Mouse (Mus musculus): ENCODE data around the gene Trub1. TPM values are rescaled to one million over a fixed set of nuclear protein-coding genes. Genes with fewer than 3 reads are reported as not detected.

Gene Trub1
- polyA plus RNA-seq, 1 experiment from 2014 or later, result 19.8 TPM

DNA sequence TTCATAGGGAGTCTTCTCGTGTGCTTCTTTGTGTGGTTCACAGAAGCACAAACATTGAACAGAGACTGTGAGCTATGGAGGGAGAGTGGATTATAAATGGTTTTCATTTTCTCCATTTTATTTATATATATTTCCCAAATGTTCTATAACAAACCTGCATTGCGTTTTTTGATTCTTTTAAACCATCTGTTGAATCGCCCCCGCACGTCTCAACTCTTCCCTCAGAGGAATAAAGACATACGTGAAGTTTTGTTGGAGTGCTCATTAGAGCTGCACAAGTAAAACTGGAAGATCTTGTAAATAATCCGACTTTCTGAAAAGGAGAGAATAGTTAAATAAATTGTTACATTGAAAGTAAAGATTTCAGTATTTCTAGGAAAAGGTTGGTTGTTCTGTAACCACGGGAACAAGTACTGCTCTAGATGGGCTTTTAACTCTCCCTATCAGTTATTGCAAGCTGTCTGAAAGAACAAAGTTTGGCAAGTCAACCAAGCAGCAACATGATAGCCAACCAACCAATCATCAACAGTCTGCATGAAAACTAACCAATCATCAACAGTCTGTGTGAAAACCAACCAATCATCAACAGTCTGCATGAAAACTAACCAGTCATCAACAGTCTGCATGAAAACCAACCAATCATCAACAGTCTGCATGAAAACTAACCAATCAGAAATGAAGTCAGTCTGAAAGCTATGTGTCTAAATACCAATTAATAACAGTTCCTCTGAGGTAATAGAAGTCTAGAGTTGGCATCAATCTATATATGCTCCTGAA is 37.5 kb upstream of the Trub1 start:
- H3K27me3 ChIP-seq (replicated peaks; ENCODE audit: control insufficient read depth, insufficient read depth, low read length), result no peaks in the 10 kb centered on the region
- H3K4me3 ChIP-seq (ENCODE audit: low read depth, low read length), result no peak overlapping the region
- no peaks in the 10 kb centered on the region for H3K9me3 ChIP-seq (ENCODE audit: control insufficient read depth, low read length)
- H3K36me3 ChIP-seq (ENCODE audit: control insufficient read depth, insufficient read depth, low read length), result no peaks in the 10 kb centered on the region
- 77% methylated on average over 8 of the region's 8 CpGs for WGBS
- no peak overlapping the region for H3K9ac ChIP-seq (ENCODE audit: low read depth, low read length)
- no peak overlapping the region for H3K4me2 ChIP-seq (ENCODE audit: low read depth, low read length)
- H3K27ac ChIP-seq (replicated peaks; ENCODE audit: low read depth, low read length), result no peak overlapping the region
- peaks cover 21% of the 10 kb centered on the region for H3K4me1 ChIP-seq (ENCODE audit: control insufficient read depth, insufficient read depth, low read length)
- DNase-seq (ENCODE audit: low spot score), result no peak
- ATAC-seq (ENCODE audit: low read depth), result no peak

DNA sequence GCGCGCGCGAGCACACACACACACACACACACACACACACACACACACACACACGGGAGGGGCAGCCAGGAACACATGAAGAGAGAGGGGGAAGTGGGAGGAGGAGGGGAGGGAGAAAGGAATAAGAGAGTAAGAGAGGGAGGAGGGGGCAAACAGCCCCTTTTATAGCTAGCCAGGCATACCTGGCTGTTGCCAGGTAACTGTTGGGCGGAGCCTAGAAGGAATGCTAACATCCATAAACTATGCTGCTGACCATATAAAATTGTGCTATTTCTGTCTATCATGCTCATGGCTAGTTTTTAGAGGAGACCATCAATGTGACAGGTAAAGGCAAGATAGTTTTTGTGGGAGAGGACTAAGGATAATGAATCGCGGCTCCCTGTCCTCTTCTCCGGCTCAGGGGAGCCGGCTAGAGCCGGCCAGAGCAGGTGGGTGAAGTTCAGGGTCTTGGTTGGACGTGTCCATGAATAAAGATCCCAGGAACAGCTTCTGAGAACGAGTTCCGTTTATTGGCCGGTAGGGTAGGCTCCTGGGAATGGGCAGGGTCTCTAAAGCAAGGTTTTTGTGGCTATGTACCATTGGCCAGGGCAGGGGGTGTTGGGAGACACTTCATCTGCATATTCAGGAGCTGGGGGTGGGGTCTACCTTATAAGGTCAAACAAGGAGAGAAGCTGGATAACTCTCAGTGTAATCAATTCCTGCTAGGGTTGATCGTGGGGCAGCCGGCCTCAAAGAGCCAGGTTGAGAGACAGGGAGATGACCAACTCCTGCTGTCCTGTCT is 34.7 kb upstream of the Trub1 start:
- Histone ChIP-seq H3K27me3 (replicated peaks; ENCODE audit: control insufficient read depth, insufficient read depth, low read length) (no peaks in the 10 kb centered on the region), H3K4me1 (ENCODE audit: control insufficient read depth, insufficient read depth, low read length) (peaks cover 7% of the 10 kb centered on the region; the same call in 1 of the 2 replicates), H3K9ac (ENCODE audit: low read depth, low read length) (no peak overlapping the region), H3K4me3 (ENCODE audit: low read depth, low read length) (peak overlapping the region; percentile 0; the same call in 1 of the 2 replicates), H3K4me2 (ENCODE audit: low read depth, low read length) (peak overlapping the region; percentile 35; the same call in 1 of the 2 replicates), H3K9me3 (ENCODE audit: control insufficient read depth, low read length) (no peaks in the 10 kb centered on the region), H3K27ac (replicated peaks; ENCODE audit: low read depth, low read length) (no peak overlapping the region), H3K36me3 (ENCODE audit: control insufficient read depth, insufficient read depth, low read length) (no peaks in the 10 kb centered on the region)
- no peak for DNase-seq (ENCODE audit: low spot score)
- ATAC-seq (ENCODE audit: low read depth), result no peak
- 24% methylated on average over 17 of the region's 17 CpGs for WGBS

DNA sequence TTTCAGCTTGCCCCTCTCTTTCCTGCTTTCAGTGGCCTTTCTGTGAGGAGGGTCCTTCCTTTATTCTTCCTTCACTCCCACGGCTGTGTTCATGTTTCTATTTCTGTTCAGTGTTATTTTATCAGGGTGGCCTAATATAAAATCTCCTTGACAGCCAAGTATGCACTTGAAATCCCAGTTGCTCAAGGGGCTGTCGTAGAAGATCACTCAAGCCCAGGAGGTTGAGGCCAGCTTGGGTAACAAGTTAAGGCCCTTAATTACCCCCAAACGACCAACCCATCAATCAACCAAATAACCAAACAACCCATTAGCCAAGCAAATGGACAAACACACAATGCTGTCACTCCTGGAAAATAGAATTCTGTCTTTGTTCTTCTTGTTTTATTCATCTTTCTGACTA is 29.3 kb upstream of the Trub1 start:
- no peak overlapping the region for H3K4me3 ChIP-seq (ENCODE audit: low read depth, low read length)
- no peak overlapping the region for H3K9ac ChIP-seq (ENCODE audit: low read depth, low read length)
- H3K4me1 ChIP-seq (ENCODE audit: control insufficient read depth, insufficient read depth, low read length), result 0 out of 2 replicates have a peak, but pooled peaks cover 2% of the 10 kb centered on the region
- ATAC-seq (ENCODE audit: low read depth) (no peak), DNase-seq (ENCODE audit: low spot score) (no peak)
- H3K27me3 ChIP-seq (replicated peaks; ENCODE audit: control insufficient read depth, insufficient read depth, low read length), result no peaks in the 10 kb centered on the region
- no peak overlapping the region for H3K27ac ChIP-seq (replicated peaks; ENCODE audit: low read depth, low read length)
- no peak overlapping the region for H3K4me2 ChIP-seq (ENCODE audit: low read depth, low read length)
- H3K36me3 ChIP-seq (ENCODE audit: control insufficient read depth, insufficient read depth, low read length), result no peaks in the 10 kb centered on the region
- WGBS, result 19% methylated on average over 3 of the region's 3 CpGs
- no peaks in the 10 kb centered on the region for H3K9me3 ChIP-seq (ENCODE audit: control insufficient read depth, low read length)

DNA sequence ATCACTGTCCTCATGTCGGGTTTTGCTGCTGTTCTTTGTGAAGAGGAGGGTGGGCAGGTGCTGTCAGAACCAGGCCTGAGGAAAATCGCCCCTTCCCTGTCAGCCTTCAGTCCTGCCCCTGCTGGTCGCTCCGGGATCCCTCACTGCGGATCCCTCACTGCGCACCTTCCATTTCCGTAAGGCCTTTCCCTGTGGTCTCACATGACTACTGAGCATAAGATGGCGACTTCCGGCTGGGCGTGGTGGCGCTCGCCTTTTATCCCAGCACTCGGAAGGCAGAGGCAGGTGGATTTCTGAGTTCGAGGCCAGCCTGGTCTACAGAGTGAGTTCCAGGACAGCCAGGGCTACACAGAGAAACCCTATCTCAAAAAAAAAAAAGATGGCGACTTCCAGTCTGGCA is 27.4 kb upstream of the Trub1 start:
- no peak overlapping the region for H3K4me3 ChIP-seq (ENCODE audit: low read depth, low read length)
- no peak overlapping the region for H3K4me2 ChIP-seq (ENCODE audit: low read depth, low read length)
- H3K27me3 ChIP-seq (replicated peaks; ENCODE audit: control insufficient read depth, insufficient read depth, low read length), result no peaks in the 10 kb centered on the region
- DNase-seq (ENCODE audit: low spot score), result no peak
- H3K4me1 ChIP-seq (ENCODE audit: control insufficient read depth, insufficient read depth, low read length), result no peaks in the 10 kb centered on the region
- H3K36me3 ChIP-seq (ENCODE audit: control insufficient read depth, insufficient read depth, low read length), result no peaks in the 10 kb centered on the region
- 93% methylated on average over 15 of the region's 15 CpGs for WGBS
- ATAC-seq (ENCODE audit: low read depth), result no peak
- no peak overlapping the region for H3K27ac ChIP-seq (replicated peaks; ENCODE audit: low read depth, low read length)
- H3K9me3 ChIP-seq (ENCODE audit: control insufficient read depth, low read length), result no peaks in the 10 kb centered on the region
- H3K9ac ChIP-seq (ENCODE audit: low read depth, low read length), result no peak overlapping the region

DNA sequence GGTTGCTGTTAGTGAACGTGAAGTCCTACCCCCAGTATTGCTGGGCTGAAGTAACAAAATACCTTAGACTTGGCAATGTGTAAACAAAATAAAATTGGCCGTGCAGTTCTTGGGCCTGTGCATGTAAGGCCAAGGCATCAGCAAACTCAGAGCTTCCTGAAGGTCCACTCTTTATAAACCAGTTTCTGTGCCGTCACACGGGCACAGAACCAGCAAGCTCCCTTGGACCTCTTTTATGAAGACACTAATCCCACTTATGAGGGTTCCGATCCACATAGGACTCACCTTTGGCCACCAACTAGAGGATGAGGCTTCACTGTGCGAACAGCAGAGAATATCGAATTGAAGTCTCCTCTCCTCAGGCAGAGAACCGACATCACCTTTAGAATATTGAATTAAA is 25.9 kb upstream of the Trub1 start:
- DNase-seq (ENCODE audit: low spot score) (no peak), ATAC-seq (ENCODE audit: low read depth) (no peak)
- Histone ChIP-seq H3K9ac (ENCODE audit: low read depth, low read length) (no peak overlapping the region), H3K4me3 (ENCODE audit: low read depth, low read length) (no peak overlapping the region), H3K4me2 (ENCODE audit: low read depth, low read length) (no peak overlapping the region), H3K4me1 (ENCODE audit: control insufficient read depth, insufficient read depth, low read length) (no peaks in the 10 kb centered on the region), H3K27me3 (replicated peaks; ENCODE audit: control insufficient read depth, insufficient read depth, low read length) (no peaks in the 10 kb centered on the region), H3K9me3 (ENCODE audit: control insufficient read depth, low read length) (no peaks in the 10 kb centered on the region), H3K36me3 (ENCODE audit: control insufficient read depth, insufficient read depth, low read length) (no peaks in the 10 kb centered on the region), H3K27ac (replicated peaks; ENCODE audit: low read depth, low read length) (no peak overlapping the region)
- WGBS, result 91% methylated on average over 8 of the region's 8 CpGs

DNA sequence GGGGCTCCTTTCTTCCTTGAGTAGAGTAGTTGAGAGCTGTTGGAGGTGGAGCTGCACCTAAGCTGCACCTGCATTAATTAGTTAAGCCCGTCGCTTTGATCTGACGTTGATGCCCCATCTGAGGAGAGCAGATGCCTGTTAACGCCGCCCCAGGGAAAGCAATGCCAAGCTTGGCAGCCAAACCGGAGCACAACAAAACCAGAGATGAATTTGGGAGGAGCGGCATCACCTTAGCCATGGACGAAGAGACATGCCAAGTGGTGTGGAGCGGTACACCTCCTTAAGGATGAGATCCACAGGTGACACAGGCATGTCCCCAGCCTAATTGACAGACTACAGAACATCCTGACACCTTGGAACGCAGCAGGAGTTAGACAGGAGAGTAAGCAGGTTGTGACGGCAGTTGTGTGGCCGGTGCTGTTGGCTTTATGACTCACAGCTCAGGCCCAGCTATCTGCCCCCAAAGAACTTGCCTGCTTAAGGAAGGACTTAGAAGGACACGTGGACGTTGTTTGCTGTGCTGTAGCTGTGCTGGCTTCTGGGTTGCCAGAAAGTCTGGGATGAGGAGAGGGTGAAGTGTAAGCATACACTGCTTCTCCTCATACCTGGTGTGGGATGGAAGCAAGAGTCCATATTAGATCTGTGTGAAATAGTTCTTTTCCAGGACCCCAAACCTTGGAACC is 24.8 kb upstream of the Trub1 start:
- H3K4me2 ChIP-seq (ENCODE audit: low read depth, low read length), result no peak overlapping the region
- H3K9me3 ChIP-seq (ENCODE audit: control insufficient read depth, low read length), result no peaks in the 10 kb centered on the region
- H3K4me1 ChIP-seq (ENCODE audit: control insufficient read depth, insufficient read depth, low read length), result no peaks in the 10 kb centered on the region
- no peak overlapping the region for H3K4me3 ChIP-seq (ENCODE audit: low read depth, low read length)
- DNase-seq (ENCODE audit: low spot score) (no peak), ATAC-seq (ENCODE audit: low read depth) (no peak)
- H3K27ac ChIP-seq (replicated peaks; ENCODE audit: low read depth, low read length), result no peak overlapping the region
- no peaks in the 10 kb centered on the region for H3K27me3 ChIP-seq (replicated peaks; ENCODE audit: control insufficient read depth, insufficient read depth, low read length)
- H3K9ac ChIP-seq (ENCODE audit: low read depth, low read length), result no peak overlapping the region
- no peaks in the 10 kb centered on the region for H3K36me3 ChIP-seq (ENCODE audit: control insufficient read depth, insufficient read depth, low read length)
- WGBS, result 75% methylated on average over 14 of the region's 14 CpGs

DNA sequence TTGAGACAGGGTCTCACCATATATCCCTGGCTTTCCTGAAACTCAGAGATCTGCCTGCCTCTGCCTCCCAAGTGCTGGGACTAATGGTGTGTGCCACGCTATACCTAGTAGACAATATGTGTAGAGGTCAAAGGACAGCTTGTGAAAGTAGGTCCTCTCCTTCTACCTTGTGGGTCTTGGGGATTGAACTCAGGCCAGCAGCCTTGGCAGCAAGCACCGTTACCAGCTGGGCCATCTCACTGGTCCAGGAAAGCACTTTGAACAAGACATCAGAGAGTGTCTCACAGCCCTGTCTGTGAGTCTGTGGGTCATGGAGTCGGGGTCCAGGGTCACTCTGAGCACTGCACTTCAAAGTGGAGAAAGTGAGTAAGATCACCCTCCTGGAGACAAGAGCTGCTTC is 24.1 kb upstream of the Trub1 start:
- ATAC-seq (ENCODE audit: low read depth) (no peak), DNase-seq (ENCODE audit: low spot score) (no peak)
- H3K4me2 ChIP-seq (ENCODE audit: low read depth, low read length), result no peak overlapping the region
- no peak overlapping the region for H3K4me3 ChIP-seq (ENCODE audit: low read depth, low read length)
- H3K36me3 ChIP-seq (ENCODE audit: control insufficient read depth, insufficient read depth, low read length), result no peaks in the 10 kb centered on the region
- no peaks in the 10 kb centered on the region for H3K27me3 ChIP-seq (replicated peaks; ENCODE audit: control insufficient read depth, insufficient read depth, low read length)
- H3K4me1 ChIP-seq (ENCODE audit: control insufficient read depth, insufficient read depth, low read length), result no peaks in the 10 kb centered on the region
- H3K9me3 ChIP-seq (ENCODE audit: control insufficient read depth, low read length), result no peaks in the 10 kb centered on the region
- no peak overlapping the region for H3K27ac ChIP-seq (replicated peaks; ENCODE audit: low read depth, low read length)
- WGBS, result 90% methylated on average over 3 of the region's 3 CpGs
- H3K9ac ChIP-seq (ENCODE audit: low read depth, low read length), result no peak overlapping the region

DNA sequence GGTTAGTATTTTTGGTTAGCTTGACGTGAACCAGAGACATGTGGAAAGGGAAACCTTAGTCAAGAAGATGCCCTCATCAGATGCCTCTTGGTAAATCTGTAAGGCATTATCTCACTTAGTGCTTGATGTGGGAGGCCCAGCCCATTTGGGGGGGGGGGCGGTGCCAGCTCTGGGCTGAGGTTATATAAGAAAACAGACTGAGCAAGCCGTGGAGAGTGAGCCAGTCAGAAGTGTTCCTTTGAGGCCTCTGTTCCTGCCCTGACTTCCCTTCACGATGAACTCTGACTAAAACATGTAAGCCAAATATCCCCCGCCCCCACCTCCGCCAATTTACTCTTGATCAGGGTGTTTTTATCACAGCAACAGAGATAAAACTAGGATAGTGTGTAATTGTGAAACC is 22.8 kb upstream of the Trub1 start:
- Histone ChIP-seq H3K9ac (ENCODE audit: low read depth, low read length) (no peak overlapping the region), H3K4me3 (ENCODE audit: low read depth, low read length) (no peak overlapping the region), H3K4me1 (ENCODE audit: control insufficient read depth, insufficient read depth, low read length) (no peaks in the 10 kb centered on the region), H3K4me2 (ENCODE audit: low read depth, low read length) (no peak overlapping the region), H3K9me3 (ENCODE audit: control insufficient read depth, low read length) (no peaks in the 10 kb centered on the region), H3K36me3 (ENCODE audit: control insufficient read depth, insufficient read depth, low read length) (no peaks in the 10 kb centered on the region), H3K27ac (replicated peaks; ENCODE audit: low read depth, low read length) (no peak overlapping the region), H3K27me3 (replicated peaks; ENCODE audit: control insufficient read depth, insufficient read depth, low read length) (no peaks in the 10 kb centered on the region)
- WGBS, result 62% methylated on average over 5 of the region's 6 CpGs
- DNase-seq (ENCODE audit: low spot score), result no peak
- ATAC-seq (ENCODE audit: low read depth), result no peak
